Mouse (Mus musculus) gastrocnemius, postnatal 4 days (tissue): Measurements from ENCODE around the gene Phf12. TPM values are rescaled to one million over a fixed set of nuclear protein-coding genes. Genes with fewer than 3 reads are reported as not detected.

ENCODE experiments used
- DNase-seq, 2 experiments: peaks; one replicate each; pipeline ENCODE4 v3.0.0; 2021 to 2022; ENCODE audit warnings: low spot score in 2 of 2, mixed read lengths in 2 of 2
- microRNA-seq: library from miRNA; unstranded; fragments of <30 nt; microRNA quantifications from one replicate; pipeline ENCODE4 v1.2.0, GENCODE M21; 2021
- total RNA-seq, 2 experiments: library from RNA; stranded (reverse); gene quantifications; 2 replicates each; pipeline ENCODE4 v1.2.3; 2021

Gene Phf12
- total RNA-seq, 2 experiments from 2014 or later: 35.4 to 39.9 TPM

GRCm38 (mm10) chr11:78069646-78070045 lies 87.1 kb downstream of the Phf12 start:
- no peak for DNase-seq

- DNase-seq: no peak
Observed at GRCm38 (mm10) chr11:78071938-78072337, 89.4 kb downstream of the Phf12 start.

DNA sequence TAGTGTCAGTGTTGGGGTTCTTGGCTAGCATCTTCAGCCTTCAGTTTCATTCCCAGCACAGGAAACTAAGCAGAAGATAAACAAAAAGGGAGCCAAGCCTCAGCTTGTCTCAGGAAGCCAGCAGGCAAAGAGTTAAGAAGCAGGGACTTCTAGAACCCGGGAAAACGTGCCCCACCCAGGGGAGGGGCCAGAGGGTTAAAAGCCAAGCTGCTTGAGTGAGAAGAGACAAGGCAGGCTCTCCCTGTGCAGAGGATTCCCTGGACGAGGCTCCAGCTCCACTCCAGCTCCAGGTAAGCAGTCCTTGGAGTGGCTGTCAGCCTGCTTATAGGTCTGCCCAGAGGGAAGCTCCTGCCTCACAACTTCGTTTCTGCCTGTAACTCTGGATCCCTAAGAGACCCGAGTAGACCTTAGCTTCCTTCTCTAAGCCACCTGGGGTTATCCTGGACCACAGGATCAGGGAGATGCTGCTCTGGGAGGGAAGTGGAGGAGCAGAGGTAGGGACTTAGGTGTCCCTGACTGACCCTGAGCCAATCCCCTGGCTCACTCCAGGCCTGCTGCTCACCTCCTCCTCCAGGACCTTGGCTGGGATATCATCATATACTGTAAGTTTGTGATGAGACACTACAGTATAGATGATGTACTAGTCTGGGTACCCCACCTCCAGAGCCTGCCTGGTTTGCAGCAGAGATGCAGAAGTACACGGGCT lies 90.0 kb downstream of the Phf12 start:
- DNase-seq: no peak

DNA sequence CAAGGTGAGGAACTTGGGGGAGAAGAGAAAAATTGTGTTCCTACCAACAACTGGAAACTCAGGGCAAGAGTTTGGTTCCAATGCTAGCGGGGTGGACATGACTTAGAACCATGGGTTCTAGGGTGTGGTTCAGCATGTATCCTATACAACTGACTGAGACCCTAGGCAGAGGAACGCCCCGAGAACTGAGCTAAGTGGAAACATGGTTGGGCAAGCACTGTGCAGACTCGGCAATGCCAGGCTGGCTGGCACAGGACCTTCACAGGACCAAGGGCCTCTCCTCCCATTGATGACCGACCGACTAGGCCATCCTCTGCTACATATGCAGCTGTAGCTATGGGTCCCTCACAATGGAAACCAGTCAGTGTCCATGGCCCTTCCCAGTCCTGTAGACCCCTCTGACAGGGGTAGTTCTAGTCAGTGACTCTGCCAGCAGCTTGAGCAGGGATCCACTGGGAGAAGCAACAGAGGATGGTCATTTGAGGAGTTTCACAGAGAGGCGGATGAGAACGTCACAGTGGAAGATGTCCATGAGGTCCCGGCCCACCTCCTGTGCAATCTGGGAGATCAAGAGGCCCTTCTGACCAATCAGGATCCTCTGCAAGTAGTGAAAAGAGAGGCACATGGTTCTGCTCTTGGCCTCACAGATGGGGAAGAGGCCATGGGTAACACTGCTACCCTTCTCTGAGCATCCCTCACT lies 91.2 kb downstream of the Phf12 start:
- DNase-seq: no peak

GRCm38 (mm10) chr11:78074277-78074652 lies 91.7 kb downstream of the Phf12 start:
- DNase-seq: no peak

DNA sequence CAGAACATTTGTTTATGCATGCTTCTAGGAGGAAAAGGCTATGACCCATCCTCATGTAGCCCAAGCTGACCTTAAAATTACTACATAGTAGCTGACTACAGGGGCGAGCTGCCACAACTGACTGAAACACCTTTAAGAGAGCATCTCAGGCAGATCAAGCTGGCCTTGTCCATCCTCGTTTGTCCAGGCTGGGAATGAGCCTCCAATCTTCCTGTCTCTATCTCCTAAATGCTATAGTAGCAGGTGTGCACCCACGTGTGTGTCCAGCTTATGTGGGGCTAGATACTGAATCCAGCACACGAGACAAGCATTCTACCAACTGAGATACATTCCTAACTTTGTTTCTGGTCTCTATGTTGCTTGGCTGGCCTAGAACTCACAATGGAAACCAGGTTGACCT lies 92.1 kb downstream of the Phf12 start:
- no peak for DNase-seq

Small RNA genes lying within 50 kb of the gene (microRNA-seq; reads per million reads assigned to microRNA genes)
- gene Mir144 (30.3 reads per million, percentile 40 among the genes with 10 or more reads in this experiment), gene Mir451a (not detected), gene Mir451b (not detected)

Other genes starting within 250 kb of the Phf12 start
- gene Myo18a, start 219.5 kb upstream of the Phf12 start, total RNA-seq: 100 to 1,000 TPM; 261 to 280 TPM
- gene Gm10277, start 195.0 kb upstream of the Phf12 start, total RNA-seq: not detected
- gene Pipox, start 88.7 kb upstream of the Phf12 start, total RNA-seq: under 1 TPM; 0.34 to 0.57 TPM
- gene Sez6, start 52.0 kb upstream of the Phf12 start, total RNA-seq: 1 to 10 TPM in 1 of 2 experiments, under 1 TPM in 1; 0.21 to 1.0 TPM
- 1 to 10 TPM; 6.2 to 7.6 TPM for gene Dhrs13, start 49.5 kb downstream of the Phf12 start, total RNA-seq
- 10 to 100 TPM; 70.3 to 76.4 TPM for gene Flot2, start 55.2 kb downstream of the Phf12 start, total RNA-seq
- gene Eral1, start 97.6 kb downstream of the Phf12 start, total RNA-seq: 10 to 100 TPM; 20.9 to 21.4 TPM
- 10 to 100 TPM; 10.4 to 11.6 TPM for gene Fam222b, start 111.9 kb downstream of the Phf12 start, total RNA-seq
- gene Traf4, start 182.8 kb downstream of the Phf12 start, total RNA-seq: 10 to 100 TPM; 36.5 to 41.4 TPM
- 1 to 10 TPM; 6.6 to 7.5 TPM for gene Nek8, start 193.9 kb downstream of the Phf12 start, total RNA-seq
- 10 to 100 TPM; 12.6 to 16.0 TPM for gene Tlcd1, start 194.0 kb downstream of the Phf12 start, total RNA-seq
- gene Rpl23a, start 200.8 kb downstream of the Phf12 start, total RNA-seq: 1,000 to 10,000 TPM; 1,488 to 1,617 TPM
- 10 to 100 TPM; 43.9 to 45.7 TPM for gene Rab34, start 205.7 kb downstream of the Phf12 start, total RNA-seq
- gene Proca1, start 210.6 kb downstream of the Phf12 start, total RNA-seq: 1 to 10 TPM; 1.9 to 2.4 TPM